Mouse (Mus musculus): Measurements from ENCODE around the gene Alox12b.
A peak's percentile ranks its signal among the peaks of the same experiment; 100 is the strongest.

Alox12b gene

GRCm38 (mm10) chr11:69172606-69173005, 15.8 kb downstream of the Alox12b start:
- no peak for DNase-seq (ENCODE audit: low spot score in 2 of 2)

- no peak for DNase-seq (ENCODE audit: low spot score in 2 of 2)
Observed at GRCm38 (mm10) chr11:69174722-69175121, 17.9 kb downstream of the Alox12b start.

GRCm38 (mm10) chr11:69178525-69178924, 21.7 kb downstream of the Alox12b start:
- DNase-seq (ENCODE audit: low spot score in 2 of 2): no peak

- no peak for DNase-seq (ENCODE audit: low spot score in 2 of 2)
Observed at GRCm38 (mm10) chr11:69179512-69179911, 22.7 kb downstream of the Alox12b start.

- DNase-seq (ENCODE audit: low spot score in 2 of 2): no peak
Observed at GRCm38 (mm10) chr11:69180120-69180519, 23.3 kb downstream of the Alox12b start.

GRCm38 (mm10) chr11:69185031-69185430, 28.2 kb downstream of the Alox12b start:
- peak in 1 of 2 experiments; percentile 17 for DNase-seq (ENCODE audit: low spot score in 2 of 2)

GRCm38 (mm10) chr11:69185936-69186335, 29.1 kb downstream of the Alox12b start:
- peak in 1 of 2 experiments; percentile 20 for DNase-seq (ENCODE audit: low spot score in 2 of 2)

GRCm38 (mm10) chr11:69192840-69193239, 36.1 kb downstream of the Alox12b start:
- DNase-seq (ENCODE audit: low spot score in 2 of 2): peak in 1 of 2 experiments; percentile 58

GRCm38 (mm10) chr11:69196766-69197165, 40.0 kb downstream of the Alox12b start:
- no peak for DNase-seq (ENCODE audit: low spot score in 2 of 2)

- DNase-seq (ENCODE audit: low spot score in 2 of 2): no peak
Observed at GRCm38 (mm10) chr11:69197194-69197593, 40.4 kb downstream of the Alox12b start.

GRCm38 (mm10) chr11:69197743-69198142, 41.0 kb downstream of the Alox12b start, which contains the start of gene Alox8:
TSS of gene Alox8 (minus strand) at chr11:69197843.
- DNase-seq (ENCODE audit: low spot score in 2 of 2): no peak

GRCm38 (mm10) chr11:69199251-69199650, 42.5 kb downstream of the Alox12b start:
- DNase-seq (ENCODE audit: low spot score in 2 of 2): no peak

GRCm38 (mm10) chr11:69200231-69200630, 43.4 kb downstream of the Alox12b start:
- DNase-seq (ENCODE audit: low spot score in 2 of 2): no peak

- DNase-seq (ENCODE audit: low spot score in 2 of 2): no peak
Observed at GRCm38 (mm10) chr11:69202469-69203230, 45.9 kb downstream of the Alox12b start.

- peak; percentile 61 to 75 for DNase-seq (ENCODE audit: low spot score in 2 of 2)
Observed at GRCm38 (mm10) chr11:69211431-69211830, 54.6 kb downstream of the Alox12b start.

GRCm38 (mm10) chr11:69217411-69217810, 60.6 kb downstream of the Alox12b start:
- DNase-seq (ENCODE audit: low spot score in 2 of 2): no peak

GRCm38 (mm10) chr11:69218661-69219060, 61.9 kb downstream of the Alox12b start:
- DNase-seq (ENCODE audit: low spot score in 2 of 2): no peak
